Mouse (Mus musculus): Measurements from ENCODE around the gene Fer1l5. TPM values are rescaled to one million over a fixed set of nuclear protein-coding genes. Genes with fewer than 3 reads are reported as not detected.

Gene Fer1l5
- polyA plus RNA-seq, 2 experiments, result 0.02 to 0.13 TPM

GRCm38 (mm10) chr1:36378880-36379279 is 6.8 kb downstream of the Fer1l5 start:
- DNase-seq (ENCODE audit: low read depth in 3 of 3, low spot score in 3 of 3) (peak in 2 of 3 experiments; percentile 19), ATAC-seq (ENCODE audit: insufficient read depth) (peak; percentile 41; the same call in 1 of the 2 replicates)

GRCm38 (mm10) chr1:36379582-36379981 is 7.5 kb downstream of the Fer1l5 start:
- Histone ChIP-seq H3K4me2 (ENCODE audit: low read depth) (no peak overlapping the region), H3K9me3 (ENCODE audit: control insufficient read depth, low read length) (no peaks in the 10 kb centered on the region), H3K4me3 (ENCODE audit: insufficient read depth in 1 of 2, low read depth in 2 of 2, low read length in 2 of 2) (no peak overlapping the region), H3K27me3 (ENCODE audit: control insufficient read depth, insufficient read depth, low read length) (no peaks in the 10 kb centered on the region), H3K4me1 (replicated peaks; ENCODE audit: control insufficient read depth in 2 of 2, insufficient read depth in 2 of 2, low read length in 1 of 2) (peaks cover 0 to 10% of the 10 kb centered on the region in 2 experiments; a peak in 2 of 4 replicates), H3K9ac (replicated peaks) (no peak overlapping the region), H3K36me3 (replicated peaks; ENCODE audit: control insufficient read depth, insufficient read depth, low read depth) (no peaks in the 10 kb centered on the region), H3K27ac (no peak overlapping the region)
- 48% methylated on average over 4 of the region's 4 CpGs for WGBS (ENCODE audit: insufficient replicate concordance)
- TF ChIP-seq CTCF (IDR thresholded peaks at IDR 0.05; ENCODE audit: low read depth), result 0 out of 2 replicates have a peak, but pooled peaks have one; percentile 18
- no peak for TF ChIP-seq EP300 (IDR thresholded peaks at IDR 0.05; ENCODE audit: low read depth)
- ATAC-seq (ENCODE audit: insufficient read depth) (no peak), DNase-seq (ENCODE audit: low read depth in 3 of 3, low spot score in 3 of 3) (no peak)

More at GRCm38 (mm10) chr1:36378880-36379279, 6.8 kb downstream of the Fer1l5 start:
- Histone ChIP-seq H3K4me2 (ENCODE audit: low read depth) (no peak overlapping the region), H3K36me3 (replicated peaks; ENCODE audit: control insufficient read depth, insufficient read depth, low read depth) (no peaks in the 10 kb centered on the region), H3K9me3 (ENCODE audit: control insufficient read depth, low read length) (no peaks in the 10 kb centered on the region), H3K27me3 (ENCODE audit: control insufficient read depth, insufficient read depth, low read length) (no peaks in the 10 kb centered on the region; the same call in 1 of the 2 replicates), H3K27ac (no peak overlapping the region), H3K9ac (replicated peaks) (no peak overlapping the region), H3K4me3 (ENCODE audit: insufficient read depth in 1 of 2, low read depth in 2 of 2, low read length in 2 of 2) (no peak overlapping the region), H3K4me1 (replicated peaks; ENCODE audit: control insufficient read depth in 2 of 2, insufficient read depth in 2 of 2, low read length in 1 of 2) (peaks cover 0 to 10% of the 10 kb centered on the region in 2 experiments; a peak in 2 of 4 replicates)
- WGBS (ENCODE audit: insufficient replicate concordance), result 24% methylated on average over 6 of the region's 6 CpGs
- TF ChIP-seq EP300 (IDR thresholded peaks at IDR 0.05; ENCODE audit: low read depth) (no peak), CTCF (IDR thresholded peaks at IDR 0.05; ENCODE audit: low read depth) (no peak)

DNA sequence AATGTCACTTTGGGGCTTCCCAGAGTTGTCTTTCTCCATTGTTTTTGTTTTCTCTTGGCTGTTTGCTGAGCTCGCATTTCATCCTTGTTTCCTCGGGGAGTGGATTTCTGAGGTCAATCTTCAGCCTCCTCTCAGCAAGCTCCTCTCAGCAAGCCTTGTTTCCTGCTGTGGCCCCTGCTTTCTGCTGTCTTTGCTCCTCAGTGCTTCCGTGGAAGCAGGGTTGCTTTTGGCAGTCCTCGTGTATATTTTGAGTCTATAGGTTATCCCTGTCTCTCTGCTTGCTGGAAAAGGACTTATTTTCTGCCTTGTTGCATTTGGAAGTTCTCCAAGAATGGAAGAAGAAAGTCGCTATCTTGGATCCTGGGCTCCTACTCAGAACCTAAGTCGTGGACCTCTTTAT is 24.9 kb downstream of the Fer1l5 start:
- DNase-seq (ENCODE audit: low read depth in 3 of 3, low spot score in 3 of 3) (no peak), ATAC-seq (ENCODE audit: insufficient read depth) (no peak)
- no peak overlapping the region for H3K4me3 ChIP-seq (ENCODE audit: insufficient read depth in 1 of 2, low read depth in 2 of 2, low read length in 2 of 2)
- H3K9me3 ChIP-seq (ENCODE audit: control insufficient read depth, low read length), result no peaks in the 10 kb centered on the region
- H3K4me2 ChIP-seq (ENCODE audit: low read depth), result no peak overlapping the region
- TF ChIP-seq EP300 (IDR thresholded peaks at IDR 0.05; ENCODE audit: low read depth), result no peak
- TF ChIP-seq CTCF (IDR thresholded peaks at IDR 0.05; ENCODE audit: low read depth), result no peak
- H3K9ac ChIP-seq (replicated peaks), result no peak overlapping the region
- H3K36me3 ChIP-seq (replicated peaks; ENCODE audit: control insufficient read depth, insufficient read depth, low read depth), result no peaks in the 10 kb centered on the region
- 24% methylated on average over 6 of the region's 6 CpGs for WGBS (ENCODE audit: insufficient replicate concordance)
- no peak overlapping the region for H3K27ac ChIP-seq
- no peaks in the 10 kb centered on the region for H3K4me1 ChIP-seq (replicated peaks; ENCODE audit: control insufficient read depth in 2 of 2, insufficient read depth in 2 of 2, low read length in 1 of 2)
- H3K27me3 ChIP-seq (ENCODE audit: control insufficient read depth, insufficient read depth, low read length), result no peaks in the 10 kb centered on the region

DNA sequence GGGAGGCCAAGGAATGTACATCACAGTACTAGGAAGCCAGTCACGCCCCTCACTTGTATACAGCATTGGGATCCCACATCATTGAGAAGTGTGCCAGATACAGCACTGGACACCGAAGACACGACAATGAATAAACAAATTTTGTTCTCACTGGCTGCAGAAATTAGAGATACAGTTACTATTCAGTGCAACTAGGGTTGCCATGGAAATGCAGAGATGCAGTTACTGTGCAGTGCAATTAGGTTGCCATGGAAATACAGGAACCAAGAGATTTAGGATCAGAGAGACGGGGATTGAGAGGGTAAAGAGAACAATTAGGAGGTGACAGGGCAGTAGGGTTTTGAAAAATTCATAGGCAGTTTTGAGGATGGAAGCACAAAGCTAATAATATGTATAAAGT is 29.4 kb downstream of the Fer1l5 start:
- Histone ChIP-seq H3K27ac (no peak overlapping the region), H3K36me3 (replicated peaks; ENCODE audit: control insufficient read depth, insufficient read depth, low read depth) (no peaks in the 10 kb centered on the region), H3K9me3 (ENCODE audit: control insufficient read depth, low read length) (no peaks in the 10 kb centered on the region), H3K4me2 (ENCODE audit: low read depth) (no peak overlapping the region), H3K4me1 (replicated peaks; ENCODE audit: control insufficient read depth in 2 of 2, insufficient read depth in 2 of 2, low read length in 1 of 2) (no peaks in the 10 kb centered on the region), H3K4me3 (ENCODE audit: insufficient read depth in 1 of 2, low read depth in 2 of 2, low read length in 2 of 2) (no peak overlapping the region), H3K9ac (replicated peaks) (no peak overlapping the region), H3K27me3 (ENCODE audit: control insufficient read depth, insufficient read depth, low read length) (no peaks in the 10 kb centered on the region)
- 57% methylated on average over 4 of the region's 4 CpGs for WGBS (ENCODE audit: insufficient replicate concordance)
- DNase-seq (ENCODE audit: low read depth in 3 of 3, low spot score in 3 of 3) (no peak), ATAC-seq (ENCODE audit: insufficient read depth) (no peak)
- TF ChIP-seq EP300 (IDR thresholded peaks at IDR 0.05; ENCODE audit: low read depth) (no peak), CTCF (IDR thresholded peaks at IDR 0.05; ENCODE audit: low read depth) (no peak)

GRCm38 (mm10) chr1:36404531-36404930 is 32.4 kb downstream of the Fer1l5 start:
- Histone ChIP-seq H3K4me2 (ENCODE audit: low read depth) (no peak overlapping the region), H3K9me3 (ENCODE audit: control insufficient read depth, low read length) (no peaks in the 10 kb centered on the region), H3K36me3 (replicated peaks; ENCODE audit: control insufficient read depth, insufficient read depth, low read depth) (no peaks in the 10 kb centered on the region), H3K4me1 (replicated peaks; ENCODE audit: control insufficient read depth in 2 of 2, insufficient read depth in 2 of 2, low read length in 1 of 2) (no peaks in the 10 kb centered on the region), H3K9ac (replicated peaks) (no peak overlapping the region), H3K4me3 (ENCODE audit: insufficient read depth in 1 of 2, low read depth in 2 of 2, low read length in 2 of 2) (no peak overlapping the region), H3K27ac (no peak overlapping the region), H3K27me3 (ENCODE audit: control insufficient read depth, insufficient read depth, low read length) (no peaks in the 10 kb centered on the region)
- TF ChIP-seq CTCF (IDR thresholded peaks at IDR 0.05; ENCODE audit: low read depth) (no peak), EP300 (IDR thresholded peaks at IDR 0.05; ENCODE audit: low read depth) (no peak)
- 63% methylated on average over 6 of the region's 6 CpGs for WGBS (ENCODE audit: insufficient replicate concordance)
- ATAC-seq (ENCODE audit: insufficient read depth) (no peak), DNase-seq (ENCODE audit: low read depth in 3 of 3, low spot score in 3 of 3) (no peak)

Measured in liver, embryonic 14.5 days (tissue).